Mouse (Mus musculus) cerebellum, postnatal 10 days (tissue): ENCODE results near the gene Basp1.
"Not testable (repeated sequence)": the region's sequence is repeated elsewhere in the genome, so short reads cannot be mapped to it uniquely, and the experiment has no call there.

Source experiments
- DNase-seq, 2 experiments: peaks; one replicate each; pipeline ENCODE4 v3.0.0; 2021; ENCODE audit warnings: mixed read lengths in 2 of 2

The Basp1 gene

GRCm38 (mm10) chr15:25413378-25413901, at the start of gene Basp1:
TSS of gene Basp1 (minus strand) at chr15:25413764.
- peak; percentile 91 to 96 for DNase-seq

DNA sequence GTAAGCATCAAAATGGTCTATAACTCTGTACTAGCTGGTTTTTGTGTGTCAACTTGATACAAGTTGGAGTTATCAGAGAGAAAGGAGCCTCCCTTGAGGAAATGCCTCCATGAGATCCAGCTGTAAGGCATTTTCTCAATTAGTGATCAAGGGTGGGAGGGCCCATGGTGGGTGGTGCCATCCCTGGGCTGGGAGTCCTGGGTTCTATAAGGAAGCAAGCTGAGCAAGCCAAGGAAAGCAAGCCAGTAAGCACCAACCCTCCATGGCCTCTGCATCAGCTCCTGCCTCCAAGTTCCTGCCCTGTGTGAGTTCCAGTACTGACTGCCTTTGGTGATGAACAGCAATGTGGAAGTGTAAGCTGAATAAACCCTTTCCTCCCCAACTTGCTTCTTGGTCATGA, 49.5 kb upstream of the Basp1 start:
- DNase-seq, result not testable (repeated sequence)

DNA sequence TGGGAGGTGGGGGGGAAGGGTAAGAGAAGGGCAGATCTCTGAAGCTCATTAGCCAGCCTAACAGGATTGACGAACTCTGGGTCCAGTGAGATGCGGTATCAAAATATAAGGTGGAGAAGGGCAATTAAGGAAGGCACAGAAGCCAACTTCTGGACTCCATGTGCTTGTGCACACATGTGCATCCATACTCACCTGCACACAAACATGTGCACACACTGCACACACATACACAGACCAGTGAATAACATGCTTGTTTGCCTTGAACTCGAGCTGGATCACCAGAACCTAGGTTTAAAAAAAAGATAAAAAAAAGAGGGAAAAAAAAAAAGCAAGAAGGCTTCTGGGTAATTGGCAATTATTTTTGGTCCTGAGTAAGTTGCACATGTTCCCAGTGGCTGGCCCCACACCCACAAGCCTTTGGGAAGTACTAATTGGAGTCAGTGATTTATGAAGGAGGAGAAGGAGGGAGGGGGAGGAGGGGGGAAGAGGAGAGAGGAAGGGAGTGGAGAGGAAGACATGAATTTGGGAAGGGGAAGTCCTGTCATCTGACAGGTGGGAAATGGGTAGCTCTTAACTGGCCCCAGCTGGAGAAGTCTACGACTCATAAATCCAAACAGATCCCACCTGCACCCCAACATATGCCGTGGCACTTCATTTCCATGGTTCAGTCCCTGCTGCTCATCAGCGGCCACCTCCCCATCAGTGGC, 48.6 kb upstream of the Basp1 start:
- no peak for DNase-seq

DNA sequence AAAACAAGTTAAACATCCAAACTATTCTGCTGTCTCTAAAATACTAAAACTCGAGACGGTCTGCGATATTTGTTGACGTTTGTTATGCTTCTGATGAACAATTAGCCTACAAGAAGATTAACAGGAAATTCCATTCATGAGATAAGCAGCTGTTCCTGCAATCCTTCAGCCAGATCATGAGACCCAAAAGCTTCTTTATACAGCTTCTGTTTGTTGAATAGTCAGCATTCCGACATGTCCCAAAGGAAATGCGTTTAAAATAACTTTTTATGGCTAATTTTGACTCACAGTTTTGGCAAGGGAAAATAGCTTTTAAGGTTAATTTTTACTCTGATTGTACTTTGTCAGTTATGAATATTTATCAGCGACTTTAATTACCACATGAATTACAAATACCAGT, 46.3 kb upstream of the Basp1 start:
- no peak for DNase-seq

DNA sequence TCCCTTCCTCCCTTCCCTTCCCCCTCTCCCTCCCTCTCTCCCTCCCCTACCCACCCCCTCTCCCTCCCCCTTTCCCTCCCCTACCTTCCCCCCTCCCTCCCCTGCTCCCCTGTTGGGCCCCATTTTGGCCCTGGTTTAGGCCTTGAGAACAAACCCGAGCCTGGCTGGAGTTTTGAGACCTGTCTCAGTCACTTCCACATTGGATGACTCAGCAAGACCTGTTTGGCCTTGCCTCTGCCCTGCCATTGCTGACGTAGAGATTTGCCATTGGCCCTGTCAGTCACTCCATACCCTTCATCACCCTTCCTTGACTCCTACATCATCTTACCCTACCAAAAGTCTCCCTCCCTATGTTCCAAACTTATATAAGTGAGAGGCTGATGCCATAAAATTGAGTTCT, 43.9 kb upstream of the Basp1 start:
- no peak for DNase-seq

DNA sequence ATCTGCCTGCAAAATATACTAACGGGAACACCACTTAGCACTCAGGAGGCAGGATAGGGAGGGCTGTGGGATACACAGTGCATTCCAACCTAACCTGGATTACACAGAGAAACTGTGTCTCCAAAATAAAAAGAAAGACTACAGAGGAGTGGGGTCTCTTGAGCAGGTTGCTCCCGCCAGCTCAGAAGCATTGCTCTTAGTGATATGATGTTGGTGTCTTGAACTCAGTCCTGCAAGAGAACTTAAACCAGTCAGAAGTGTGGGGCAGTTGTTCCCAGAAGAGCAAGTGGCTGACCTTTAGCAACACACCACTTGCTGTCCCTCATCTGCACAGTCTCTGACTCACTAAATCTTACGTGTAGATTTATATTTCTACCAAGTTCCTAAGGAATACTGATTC, 40.0 kb upstream of the Basp1 start:
- DNase-seq, result no peak

DNA sequence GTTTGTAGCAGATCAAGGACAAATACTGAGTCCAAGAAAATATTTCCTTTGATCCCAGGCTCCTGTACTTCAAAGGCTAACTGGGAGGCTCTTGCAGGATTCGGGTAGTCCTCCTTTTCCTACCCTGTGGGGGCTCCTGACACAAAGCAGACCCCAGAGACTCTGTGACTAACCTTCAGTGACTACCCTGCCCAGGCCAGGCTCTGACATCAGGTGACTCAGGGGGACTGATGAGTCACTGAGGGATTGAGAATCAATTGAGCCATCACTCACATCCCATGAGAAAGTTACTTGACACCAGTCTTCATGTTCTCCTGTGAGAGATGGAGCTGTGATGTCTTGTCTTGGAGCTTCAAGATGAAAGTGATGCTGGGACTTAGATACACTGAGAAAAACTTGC, 35.8 kb upstream of the Basp1 start:
- DNase-seq, result no peak

- no peak for DNase-seq
These were observed 35.3 kb upstream of the Basp1 start for GRCm38 (mm10) chr15:25448703-25449340.

- DNase-seq, result no peak
These were observed 33.6 kb upstream of the Basp1 start for GRCm38 (mm10) chr15:25447136-25447535.

DNA sequence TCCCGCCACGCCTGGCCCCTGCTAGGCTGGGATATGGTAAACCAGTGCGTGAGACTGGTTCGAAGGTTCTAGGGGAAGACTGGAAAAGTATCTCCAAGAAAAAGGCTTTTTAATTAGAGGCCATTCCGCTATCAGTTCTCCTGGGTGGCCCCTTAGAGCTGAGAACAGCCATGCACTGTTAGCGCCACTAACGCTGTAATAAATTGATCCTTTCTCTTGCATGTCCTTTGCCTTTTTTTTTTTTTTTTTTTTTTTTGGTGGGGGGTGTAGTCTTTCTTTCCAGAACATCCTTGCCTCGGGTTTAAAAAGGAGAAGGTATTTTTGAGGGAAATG, 32.6 kb upstream of the Basp1 start:
- DNase-seq, result no peak

GRCm38 (mm10) chr15:25445361-25446154, 32.0 kb upstream of the Basp1 start:
- no peak for DNase-seq

GRCm38 (mm10) chr15:25444208-25444607, 30.6 kb upstream of the Basp1 start:
- no peak for DNase-seq

GRCm38 (mm10) chr15:25443140-25443790, 29.7 kb upstream of the Basp1 start:
- DNase-seq, result peak; percentile 31 to 34

GRCm38 (mm10) chr15:25441868-25442185, 28.3 kb upstream of the Basp1 start:
- DNase-seq, result peak in 1 of 2 experiments; percentile 15

- peak; percentile 84 to 89 for DNase-seq
These were observed 27.7 kb upstream of the Basp1 start for GRCm38 (mm10) chr15:25440991-25441867.

DNA sequence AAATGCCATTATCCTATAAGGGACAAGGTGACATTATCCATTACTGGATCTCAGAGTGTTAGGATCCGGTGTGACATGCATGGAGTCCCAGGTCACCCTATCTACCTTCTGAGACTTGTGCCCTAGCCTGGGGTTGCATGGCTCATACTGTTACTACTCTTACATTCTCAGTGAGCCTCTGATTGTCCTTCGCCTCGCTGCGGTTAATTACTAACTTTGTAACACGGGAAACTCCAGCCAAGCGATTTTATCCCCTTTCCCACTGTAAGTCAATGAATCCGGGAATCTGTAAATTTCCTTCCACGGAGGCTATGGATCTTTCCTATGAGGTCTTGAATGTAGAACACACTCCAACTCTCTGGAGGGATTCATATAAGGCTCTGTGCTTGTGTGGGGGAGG, 26.8 kb upstream of the Basp1 start:
- no peak for DNase-seq

- DNase-seq, result no peak
These were observed 18.8 kb upstream of the Basp1 start for GRCm38 (mm10) chr15:25432341-25432740.

DNA sequence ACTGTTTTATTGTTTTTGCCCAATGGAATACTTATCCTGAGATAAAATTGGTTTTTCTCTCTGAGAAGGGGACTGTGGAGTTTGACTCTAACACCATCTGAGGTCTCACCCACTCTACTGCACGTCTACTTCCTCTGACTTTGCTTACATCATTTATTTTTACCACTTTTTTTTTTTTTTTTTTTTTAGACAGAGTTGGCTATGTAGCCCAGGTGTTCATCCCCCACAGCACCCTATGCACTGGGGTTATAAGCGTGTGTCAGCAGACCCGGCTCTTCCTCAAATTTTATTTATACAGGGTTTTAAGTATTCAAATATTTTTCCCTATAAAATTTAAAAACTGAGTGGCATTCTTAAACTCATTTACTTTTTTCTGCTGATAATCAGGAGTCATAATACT, 16.6 kb upstream of the Basp1 start:
- DNase-seq, result no peak

DNA sequence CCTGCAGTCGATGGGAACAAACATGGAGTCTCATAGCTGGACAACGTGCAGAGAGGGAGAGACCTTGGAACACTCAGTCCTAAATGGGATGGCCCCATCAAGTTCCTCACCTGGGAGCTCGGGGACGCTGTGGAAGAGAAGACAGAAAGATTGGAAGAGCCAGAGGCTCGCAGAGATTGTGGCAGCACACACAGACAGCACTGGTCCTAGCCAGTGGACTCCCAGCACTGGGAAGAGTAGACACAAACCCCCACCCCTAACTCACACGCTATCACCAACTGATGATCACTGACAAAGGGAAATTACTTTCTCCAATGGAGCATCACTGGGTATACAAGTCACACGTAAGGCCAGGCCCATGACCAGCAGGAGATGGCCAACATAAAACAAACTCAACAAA, 15.4 kb upstream of the Basp1 start:
- DNase-seq, result no peak

DNA sequence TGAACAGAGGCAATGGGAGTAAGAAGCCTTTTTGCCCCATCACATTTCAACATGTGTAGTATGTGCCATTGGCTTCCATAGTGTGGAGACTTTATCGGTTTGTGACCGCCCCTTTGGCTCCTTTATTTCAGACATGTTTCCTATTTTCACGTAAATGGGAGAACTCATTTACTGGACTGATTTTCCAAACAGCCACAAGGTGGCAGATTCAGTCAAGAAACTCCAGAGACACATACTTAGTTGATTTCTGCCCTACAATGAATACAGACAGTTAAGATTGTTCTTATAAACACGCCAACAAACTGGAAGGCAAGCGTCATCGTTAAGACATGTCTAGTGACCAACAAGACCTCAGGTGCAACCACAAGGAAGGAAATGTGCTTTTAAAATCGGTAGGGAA, 15.0 kb upstream of the Basp1 start:
- DNase-seq, result peak; percentile 62 to 65

GRCm38 (mm10) chr15:25420266-25420665, 6.7 kb upstream of the Basp1 start:
- no peak for DNase-seq

DNA sequence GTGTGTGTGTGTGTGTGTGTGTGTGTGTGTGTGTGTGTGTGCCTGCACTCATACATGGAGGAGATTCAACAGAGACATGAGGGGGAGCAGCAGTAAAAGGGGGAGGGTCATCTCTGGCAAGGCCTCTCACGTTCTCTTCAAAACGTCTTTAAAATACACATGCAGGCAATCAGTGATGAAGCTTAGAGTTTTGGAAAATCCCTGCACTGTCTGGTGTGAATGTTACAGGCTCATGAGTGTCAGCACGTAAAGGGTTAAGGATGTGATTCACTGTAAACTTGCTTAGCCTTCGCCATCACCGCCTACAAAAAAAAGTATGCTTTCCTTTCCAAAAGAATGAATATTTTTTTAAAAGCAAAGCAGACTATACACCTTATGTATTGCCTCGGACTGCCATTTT, 2.8 kb upstream of the Basp1 start:
- DNase-seq, result no peak
